Mouse (Mus musculus): ENCODE data around the gene Slc47a2. TPM values are rescaled to one million over a fixed set of nuclear protein-coding genes. Genes with fewer than 3 reads are reported as not detected.

Slc47a2 gene
- polyA plus RNA-seq, 1 experiment from 2014 or later, result 0.20 TPM

DNA sequence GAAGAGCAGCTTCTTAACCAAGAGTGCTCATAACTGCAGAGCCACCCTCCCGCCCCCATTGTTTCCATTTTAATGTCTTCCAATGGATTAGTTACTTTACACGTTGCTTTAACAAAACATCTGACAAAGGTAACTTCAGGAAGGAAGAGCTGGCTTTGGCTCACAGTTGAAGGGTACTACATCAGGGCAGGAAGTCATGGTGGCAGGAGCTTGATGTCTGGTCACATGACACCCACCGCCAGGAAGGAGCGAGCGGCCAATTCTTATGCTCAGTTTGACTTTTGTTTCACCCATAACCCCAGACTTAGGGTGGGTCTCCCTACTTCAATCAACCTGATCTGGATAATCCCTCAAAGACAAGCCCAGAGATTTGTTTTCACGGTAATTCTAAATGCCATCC lies 83.6 kb downstream of the Slc47a2 start:
- Histone ChIP-seq H3K36me3 (peaks cover 80% of the 10 kb centered on the region), H3K4me3 (replicated peaks) (no peak overlapping the region), H3K4me1 (no peaks in the 10 kb centered on the region), H3K9me3 (replicated peaks) (no peaks in the 10 kb centered on the region), H3K27ac (replicated peaks) (no peak overlapping the region), H3K4me2 (replicated peaks) (no peak overlapping the region), H3K9ac (no peak overlapping the region), H3K27me3 (no peaks in the 10 kb centered on the region)
- ATAC-seq (ENCODE audit: insufficient number of reproducible peaks, low FRiP score, low TSS enrichment, low read depth), result no peak
- WGBS, result 84% methylated on average over 6 of the region's 6 CpGs

DNA sequence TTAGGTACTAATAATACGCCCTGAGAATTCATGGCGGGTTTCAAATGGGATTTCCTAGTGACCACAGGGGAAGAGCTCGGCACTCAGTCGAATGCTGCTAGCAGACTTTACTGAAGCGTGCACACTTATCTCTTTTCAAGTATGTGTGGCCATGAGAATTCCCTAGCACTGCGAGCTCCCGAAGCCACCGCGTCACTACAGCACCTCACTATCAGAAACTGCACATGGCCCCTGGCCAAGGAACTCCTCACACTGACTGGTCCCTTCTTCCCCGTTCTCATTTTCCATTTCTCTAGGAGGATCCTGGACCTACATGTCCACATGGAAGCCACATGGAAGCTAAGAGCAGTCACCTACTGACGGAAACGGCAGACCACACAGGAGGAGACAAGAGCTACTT lies 89.9 kb downstream of the Slc47a2 start:
- H3K9ac ChIP-seq, result no peak overlapping the region
- H3K4me2 ChIP-seq (replicated peaks), result no peak overlapping the region
- no peaks in the 10 kb centered on the region for H3K9me3 ChIP-seq (replicated peaks)
- WGBS, result 91% methylated on average over 12 of the region's 12 CpGs
- ATAC-seq (ENCODE audit: insufficient number of reproducible peaks, low FRiP score, low TSS enrichment, low read depth), result no peak
- H3K27ac ChIP-seq (replicated peaks), result no peak overlapping the region
- no peak overlapping the region for H3K4me3 ChIP-seq (replicated peaks)
- H3K36me3 ChIP-seq, result peaks cover 80% of the 10 kb centered on the region
- no peaks in the 10 kb centered on the region for H3K4me1 ChIP-seq
- no peaks in the 10 kb centered on the region for H3K27me3 ChIP-seq

DNA sequence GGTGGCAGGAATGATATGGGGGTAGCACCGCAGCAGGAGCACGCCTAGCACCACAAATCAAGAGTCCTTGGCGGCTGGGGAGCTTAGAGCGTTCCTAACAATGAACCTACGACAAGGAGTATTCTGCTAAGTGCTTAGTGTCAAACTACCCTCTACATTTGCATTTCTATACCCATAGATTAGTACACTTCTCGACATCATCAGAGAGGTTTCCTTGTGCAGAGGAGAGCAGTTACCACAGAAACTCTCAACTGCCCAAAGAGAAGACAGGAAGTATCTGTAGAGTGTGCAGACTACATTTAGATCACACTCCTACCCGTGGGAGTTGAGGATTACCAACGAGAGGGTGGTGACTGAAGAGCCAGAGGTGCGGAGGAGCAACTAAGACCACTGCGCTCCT lies 90.9 kb downstream of the Slc47a2 start:
- Histone ChIP-seq H3K27me3 (no peaks in the 10 kb centered on the region), H3K4me2 (replicated peaks) (no peak overlapping the region), H3K36me3 (peaks cover 71% of the 10 kb centered on the region), H3K4me3 (replicated peaks) (no peak overlapping the region), H3K9ac (no peak overlapping the region), H3K4me1 (no peaks in the 10 kb centered on the region), H3K27ac (replicated peaks) (no peak overlapping the region), H3K9me3 (replicated peaks) (no peaks in the 10 kb centered on the region)
- ATAC-seq (ENCODE audit: insufficient number of reproducible peaks, low FRiP score, low TSS enrichment, low read depth), result no peak
- 79% methylated on average over 10 of the region's 10 CpGs for WGBS

Other genes with a start within 250 kb of the Slc47a2 start
- 2.2 and 3.2 TPM in 2 replicates for gene Tnfrsf13b, start 216.1 kb downstream of the Slc47a2 start, polyA plus RNA-seq (2015; fragmentation: Nextera tagmentation; extraction: Ambion mirVana)
- 131 and 140 TPM in 2 replicates for gene Usp22, start 167.8 kb downstream of the Slc47a2 start, polyA plus RNA-seq (2015; fragmentation: Nextera tagmentation; extraction: Ambion mirVana)
- gene Aldh3a1, start 135.3 kb downstream of the Slc47a2 start, polyA plus RNA-seq (2015; fragmentation: Nextera tagmentation; extraction: Ambion mirVana), result 3.6 and 5.4 TPM in 2 replicates
- gene Aldh3a2, start 75.4 kb downstream of the Slc47a2 start, polyA plus RNA-seq (2015; fragmentation: Nextera tagmentation; extraction: Ambion mirVana), result 30.4 and 32.0 TPM in 2 replicates
- gene Slc47a1, start 35.5 kb upstream of the Slc47a2 start, polyA plus RNA-seq (2015; fragmentation: Nextera tagmentation; extraction: Ambion mirVana), result 0.88 and 0.89 TPM in 2 replicates
- gene Rnf112, start 111.3 kb upstream of the Slc47a2 start, polyA plus RNA-seq (2015; fragmentation: Nextera tagmentation; extraction: Ambion mirVana), result 1.4 and 2.1 TPM in 2 replicates
- gene Mfap4, start 142.6 kb upstream of the Slc47a2 start, polyA plus RNA-seq (2015; fragmentation: Nextera tagmentation; extraction: Ambion mirVana), result 404 and 406 TPM in 2 replicates
- 61.9 and 62.9 TPM in 2 replicates for gene Mapk7, start 151.5 kb upstream of the Slc47a2 start, polyA plus RNA-seq (2015; fragmentation: Nextera tagmentation; extraction: Ambion mirVana)
- gene B9d1, start 162.3 kb upstream of the Slc47a2 start, polyA plus RNA-seq (2015; fragmentation: Nextera tagmentation; extraction: Ambion mirVana), result 37.3 and 43.7 TPM in 2 replicates
- 28.6 and 31.0 TPM in 2 replicates for gene Epn2, start 236.8 kb upstream of the Slc47a2 start, polyA plus RNA-seq (2015; fragmentation: Nextera tagmentation; extraction: Ambion mirVana)